Mouse (Mus musculus): ENCODE results near the gene Vps18. TPM values are rescaled to one million over a fixed set of nuclear protein-coding genes. Genes with fewer than 3 reads are reported as not detected.

Gene Vps18
- total RNA-seq, 2 experiments from 2014 or later: 13.2 to 13.5 TPM

GRCm38 (mm10) chr2:119344537-119345138, 56.1 kb downstream of the Vps18 start:
- no peak for DNase-seq

Other genes starting within 250 kb of the Vps18 start
- gene Knl1, start 241.6 kb upstream of the Vps18 start, total RNA-seq (2021): under 1 TPM; 0.30 to 0.80 TPM
- under 1 TPM; 0.60 to 0.64 TPM for gene Rad51, start 175.9 kb upstream of the Vps18 start, total RNA-seq (2021)
- gene Rmdn3, start 131.7 kb upstream of the Vps18 start, total RNA-seq (2021): 10 to 100 TPM; 19.4 to 20.4 TPM
- 10 to 100 TPM; 13.1 to 14.1 TPM for gene Gchfr, start 121.0 kb upstream of the Vps18 start, total RNA-seq (2021)
- not detected for gene Gm14137, start 114.2 kb upstream of the Vps18 start, total RNA-seq (2021)
- gene Zfyve19, start 80.1 kb upstream of the Vps18 start, total RNA-seq (2021): 10 to 100 TPM; 13.6 to 15.0 TPM
- gene Dnajc17, start 79.9 kb upstream of the Vps18 start, total RNA-seq (2021): 1 to 10 TPM; 7.3 to 7.6 TPM
- not detected for gene Ppp1r14d, start 58.8 kb upstream of the Vps18 start, total RNA-seq (2021)
- under 1 TPM in 1 of 2 experiments, not detected in 1; 0.41 TPM for gene Spint1, start 51.4 kb upstream of the Vps18 start, total RNA-seq (2021)
- not detected for gene Rhov, start 17.5 kb upstream of the Vps18 start, total RNA-seq (2021)
- 10 to 100 TPM; 13.3 to 19.6 TPM for gene Dll4, start 37.0 kb downstream of the Vps18 start, total RNA-seq (2021)
- gene Chac1, start 62.5 kb downstream of the Vps18 start, total RNA-seq (2021): 1 to 10 TPM; 4.0 to 7.0 TPM
- 10 to 100 TPM in 1 of 2 experiments, 1 to 10 TPM in 1; 9.9 to 10.7 TPM for gene Ino80, start 188.9 kb downstream of the Vps18 start, total RNA-seq (2021)